Comparison of ENCODE assay signal across 9 mouse cellular contexts in genomic region chr1:121601084-121601483, GRCm38 (mm10). TPM values are rescaled to one million over a fixed set of nuclear protein-coding genes. Genes with fewer than 3 reads are reported as not detected.
A peak's percentile ranks its signal among the peaks of the same experiment; 100 is the strongest.
DNase-seq lines count a peak whose midpoint lies in the region; ATAC-seq and TF ChIP-seq lines count a peak whose summit lies in the region.
"Had no signal": no experiment of that assay in that cellular context is flagged by ENCODE, and none has a peak within 500 bp of the region (broad histone marks: within the 10 kb centered on the region; RNA-seq: fewer than 3 reads in every experiment).

No protein-coding gene starts in this region.

- H3K9ac ChIP-seq in kidney, postnatal 0 days (ENCODE audit: low read depth, low read length): no peak overlapping the region
- no peak overlapping the region for H3K9ac ChIP-seq in ES-Bruce4 (ENCODE audit: low read depth, poor library complexity, severe bottlenecking)
- H3K9ac ChIP-seq: limb, embryonic 13.5 days had no signal

- no peak overlapping the region for H3K27ac ChIP-seq in kidney, postnatal 0 days
- H3K27ac ChIP-seq in ES-Bruce4 (ENCODE audit: insufficient read depth, low read length): no peak overlapping the region
- H3K27ac ChIP-seq in heart, embryonic 10.5 days: no peak overlapping the region
- H3K27ac ChIP-seq: limb, embryonic 13.5 days had no signal

- no peak overlapping the region for H3K4me2 ChIP-seq in kidney, postnatal 0 days (ENCODE audit: low read length)
- H3K4me2 ChIP-seq: limb, embryonic 13.5 days had no signal

- peak; percentile 53 for DNase-seq in kidney, postnatal 0 days (ENCODE audit: low spot score)
- no peak for DNase-seq in kidney, adult 11 months
- DNase-seq in NIH3T3 (ENCODE audit: low read depth): peak; percentile 67
- peak; percentile 26 for DNase-seq in induced T-regulatory cell, adult 2 months (ENCODE audit: low read depth)
- DNase-seq in heart, embryonic 10.5 days (ENCODE audit: low spot score): no peak
- DNase-seq in frontal cortex, postnatal 14 days (ENCODE audit: low spot score in 2 of 2): no peak

- WGBS in kidney, postnatal 0 days: 33% methylated on average over 1 of the region's 1 CpGs
- WGBS in heart, embryonic 10.5 days: 29% methylated on average over 1 of the region's 1 CpGs

- TF ChIP-seq EP300 in ES-Bruce4 (IDR thresholded peaks at IDR 0.05; ENCODE audit: insufficient read depth, low read depth, low read length): no peak

- H3K9me3 ChIP-seq in kidney, postnatal 0 days (replicated peaks; ENCODE audit: low read length): no peaks in the 10 kb centered on the region
- no peaks in the 10 kb centered on the region for H3K9me3 ChIP-seq in ES-Bruce4 (replicated peaks; ENCODE audit: control insufficient read depth, insufficient read depth, low read length, poor library complexity, severe bottlenecking)
- no peaks in the 10 kb centered on the region for H3K9me3 ChIP-seq in heart, embryonic 10.5 days
- H3K9me3 ChIP-seq: limb, embryonic 13.5 days had no signal

- no peak for TF ChIP-seq POLR2A in ES-Bruce4 (IDR thresholded peaks at IDR 0.05; ENCODE audit: insufficient read depth, low read length)

- no peaks in the 10 kb centered on the region for H3K27me3 ChIP-seq in kidney, postnatal 0 days (ENCODE audit: insufficient read depth, low read length)
- no peaks in the 10 kb centered on the region for H3K27me3 ChIP-seq in ES-Bruce4 (ENCODE audit: control insufficient read depth, insufficient read depth, low read length, poor library complexity, severe bottlenecking)
- H3K27me3 ChIP-seq in heart, embryonic 10.5 days (ENCODE audit: insufficient read depth, poor library complexity, severe bottlenecking): no peaks in the 10 kb centered on the region

- no peak for ATAC-seq in kidney, postnatal 0 days (replicated peaks; ENCODE audit: low FRiP score, low read depth)
- no peak for ATAC-seq in granulocyte monocyte progenitor cell, adult 5-6 weeks (replicated peaks; ENCODE audit: poor library complexity, severe bottlenecking)

- H3K4me1 ChIP-seq in kidney, postnatal 0 days (replicated peaks; ENCODE audit: insufficient read depth, low read length): no peaks in the 10 kb centered on the region
- H3K4me1 ChIP-seq in ES-Bruce4 (ENCODE audit: control insufficient read depth, insufficient read depth, low read length): no peaks in the 10 kb centered on the region
- H3K4me1 ChIP-seq in heart, embryonic 10.5 days: no peaks in the 10 kb centered on the region
- H3K4me1 ChIP-seq: limb, embryonic 13.5 days had no signal

- no peak overlapping the region for H3K4me3 ChIP-seq in kidney, postnatal 0 days (replicated peaks; ENCODE audit: low read depth, low read length)
- no peak overlapping the region for H3K4me3 ChIP-seq in ES-Bruce4 (ENCODE audit: low read depth, low read length)
- no peak overlapping the region for H3K4me3 ChIP-seq in heart, embryonic 10.5 days
- H3K4me3 ChIP-seq: limb, embryonic 13.5 days had no signal

- H3K36me3 ChIP-seq in kidney, postnatal 0 days (ENCODE audit: insufficient read depth, low read length): no peaks in the 10 kb centered on the region
- no peaks in the 10 kb centered on the region for H3K36me3 ChIP-seq in ES-Bruce4 (ENCODE audit: control insufficient read depth, insufficient read depth, low read length, poor library complexity, severe bottlenecking)
- H3K36me3 ChIP-seq in heart, embryonic 10.5 days: no peaks in the 10 kb centered on the region
- H3K36me3 ChIP-seq: limb, embryonic 13.5 days had no signal

- TF ChIP-seq CTCF in kidney, postnatal 0 days (IDR thresholded peaks at IDR 0.05; ENCODE audit: low read depth): peak; percentile 64
- TF ChIP-seq CTCF in ES-Bruce4 (IDR thresholded peaks at IDR 0.05; ENCODE audit: low read depth, low read length): peak; percentile 16

RNA-seq across cellular contexts. Expression of gene Ddx18, which starts 33.3 kb away (rescaled TPM):
- 67.9 and 68.7 TPM in 2 replicates for polyA plus RNA-seq in kidney, postnatal 0 days (2015; fragmentation: Nextera tagmentation; extraction: Ambion mirVana)
- polyA plus RNA-seq in ES-Bruce4 (2011; ENCODE audit: insufficient read depth, insufficient read length, low read depth, missing spikeins): 128 and 137 TPM in 2 replicates
- 106 and 139 TPM in 2 replicates for total RNA-seq in granulocyte monocyte progenitor cell, adult 5-6 weeks (2014; fragmentation: Nextera tagmentation)
- 88.3 and 95.2 TPM in 2 replicates for total RNA-seq in granulocyte monocyte progenitor cell, adult 5-6 weeks (2017)
- polyA plus RNA-seq in heart, embryonic 10.5 days (2016; fragmentation: Nextera tagmentation; extraction: Ambion mirVana): 37.8 and 59.2 TPM in 2 replicates

Comparison
In these comparisons a context has a peak if more than half of its experiments do, and no peak if none do; other contexts are left out.
1. DNase-seq: peak in kidney, postnatal 0 days (single experiment), NIH3T3 (single experiment) and induced T-regulatory cell, adult 2 months (single experiment); none in kidney, adult 11 months (single experiment), heart, embryonic 10.5 days (single experiment) and frontal cortex, postnatal 14 days (0 of 2).